Mouse (Mus musculus) cortical plate, adult 2 months (tissue): ENCODE measurements around the gene Itgb2l. TPM values are rescaled to one million over a fixed set of nuclear protein-coding genes. Genes with fewer than 3 reads are reported as not detected.

ENCODE experiments used
- H3K27ac ChIP-seq: fragments of 200-500 bp; 2 replicates; pipeline ENCODE4 v1.5.1; 2012; ENCODE audit warnings: low read length, control low read depth, inconsistent platforms; ENCODE audit not compliant: insufficient read depth
- H3K4me1 ChIP-seq: fragments of 200-500 bp; 2 replicates; pipeline ENCODE4 v1.6.1; 2011; ENCODE audit warnings: low read length; ENCODE audit not compliant: control insufficient read depth, insufficient read depth
- H3K4me3 ChIP-seq: fragments of 200-500 bp; 2 replicates; pipeline ENCODE4 v1.5.1; 2011; ENCODE audit warnings: mild to moderate bottlenecking, low read length, control low read depth; ENCODE audit not compliant: insufficient read depth
- CTCF ChIP-seq: fragments of 200-500 bp; IDR thresholded peaks from 2 replicates; pipeline ENCODE4 v1.5.1; 2011; ENCODE audit warnings: mild to moderate bottlenecking, control low read depth, low read length; ENCODE audit not compliant: insufficient read depth; ENCODE audit errors: extremely low read depth
- POLR2A ChIP-seq: fragments of 200-500 bp; IDR thresholded peaks from 2 replicates; pipeline ENCODE4 v1.6.1; 2011; ENCODE audit warnings: mild to moderate bottlenecking, low read length, control low read depth; ENCODE audit not compliant: insufficient read depth; ENCODE audit errors: extremely low read depth
- polyA plus RNA-seq: library from polyadenylated mRNA; depleted of rRNA; stranded (reverse); fragments of >200 nt; gene quantifications from 2 replicates; pipeline ENCODE4 v1.2.3, GENCODE M21; 2012; rRNA removed

Itgb2l gene
- polyA plus RNA-seq, 1 experiment = not detected

GRCm38 (mm10) chr16:96395516-96395915, 47.9 kb downstream of the Itgb2l start:
- Histone ChIP-seq H3K4me3 (no peak overlapping the region), H3K27ac (no peak overlapping the region), H3K4me1 (no peaks in the 10 kb centered on the region)
- TF ChIP-seq CTCF (no peak), POLR2A (no peak)

DNA sequence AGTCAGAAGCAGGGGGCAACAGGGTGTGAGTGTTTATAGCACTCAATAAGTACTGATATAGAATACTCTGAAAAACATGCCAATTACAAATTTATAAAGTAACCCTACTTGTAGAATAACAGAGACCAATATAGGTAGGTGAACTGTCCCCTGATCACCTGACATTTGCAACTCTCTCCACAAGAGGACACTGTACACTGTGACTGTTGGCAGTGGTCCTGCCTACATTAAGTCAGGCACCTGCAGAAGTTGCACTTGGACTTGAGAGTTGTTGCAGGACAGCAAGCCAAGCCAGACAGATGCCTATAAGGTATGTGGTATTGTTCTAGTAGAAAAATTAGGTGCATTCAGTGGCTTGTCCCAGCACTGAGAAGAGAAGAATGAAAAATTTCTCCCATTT, 52.3 kb downstream of the Itgb2l start:
- H3K27ac ChIP-seq = no peak overlapping the region
- TF ChIP-seq POLR2A = no peak
- TF ChIP-seq CTCF = 0 out of 2 replicates have a peak, but pooled peaks have one; percentile 14
- H3K4me1 ChIP-seq = no peaks in the 10 kb centered on the region
- H3K4me3 ChIP-seq = no peak overlapping the region

DNA sequence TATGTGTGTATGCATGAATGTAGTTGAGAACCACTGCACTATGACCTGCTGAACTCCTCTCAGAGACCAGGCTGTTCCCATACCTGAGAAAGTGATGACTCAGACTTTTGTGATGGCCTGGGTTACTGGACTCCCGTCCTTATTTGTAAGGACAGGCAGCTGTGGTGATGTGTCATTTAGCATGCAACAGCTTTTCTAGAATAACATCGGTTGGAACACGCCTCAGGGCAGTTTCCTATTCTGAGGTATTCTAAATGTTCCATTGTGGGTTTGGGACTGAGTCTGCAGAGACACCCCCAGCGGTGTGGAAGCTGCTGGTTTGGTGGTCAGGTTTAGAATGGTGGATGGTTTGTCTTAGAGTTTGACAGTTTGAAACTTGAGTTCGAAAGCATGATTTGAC, 54.9 kb downstream of the Itgb2l start:
- Histone ChIP-seq H3K4me1 (no peaks in the 10 kb centered on the region), H3K27ac (no peak overlapping the region), H3K4me3 (no peak overlapping the region)
- TF ChIP-seq POLR2A (no peak), CTCF (no peak)

- TF ChIP-seq POLR2A (no peak), CTCF (no peak)
- Histone ChIP-seq H3K4me3 (no peak overlapping the region), H3K4me1 (no peaks in the 10 kb centered on the region), H3K27ac (no peak overlapping the region)
Observed at GRCm38 (mm10) chr16:96387685-96388371, 55.6 kb downstream of the Itgb2l start.

GRCm38 (mm10) chr16:96384741-96385140, 58.7 kb downstream of the Itgb2l start:
- no peak overlapping the region for H3K4me3 ChIP-seq
- H3K27ac ChIP-seq = no peak overlapping the region
- no peaks in the 10 kb centered on the region for H3K4me1 ChIP-seq
- TF ChIP-seq CTCF (no peak), POLR2A (no peak)

DNA sequence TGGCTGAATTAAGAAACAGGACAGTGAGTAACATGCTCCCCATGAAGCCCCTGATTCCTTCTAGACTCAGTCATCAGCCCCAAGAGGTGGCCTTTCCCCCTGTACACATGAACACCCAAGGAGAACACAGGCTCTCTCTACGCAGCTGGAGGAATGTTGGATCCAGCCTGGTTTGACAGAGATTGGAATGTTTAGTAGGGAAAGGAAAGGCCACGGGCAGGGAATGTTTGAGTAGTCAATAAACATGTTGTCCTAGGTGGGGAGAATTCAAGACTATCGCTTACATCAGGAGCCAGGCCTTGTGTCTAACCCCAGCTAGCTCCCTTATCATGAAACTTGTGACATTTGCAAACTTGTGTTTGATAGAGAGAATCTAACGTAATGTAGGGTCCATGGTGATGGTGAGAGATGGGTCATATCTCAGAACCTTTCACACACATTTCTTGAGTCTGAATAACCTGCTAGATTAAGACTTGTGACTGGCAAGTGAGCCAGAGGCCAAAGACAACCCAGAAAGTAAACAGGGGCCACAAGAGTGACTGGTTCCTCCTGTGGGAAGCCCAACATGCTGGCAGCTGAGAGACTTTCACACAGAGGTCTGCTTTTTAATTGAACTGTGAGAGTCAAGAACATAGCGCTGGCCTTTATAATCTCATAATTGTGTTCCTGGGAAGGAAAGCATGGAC, 60.8 kb downstream of the Itgb2l start:
- Histone ChIP-seq H3K4me3 (no peak overlapping the region), H3K27ac (no peak overlapping the region), H3K4me1 (no peaks in the 10 kb centered on the region)
- TF ChIP-seq POLR2A (no peak), CTCF (no peak)

- Histone ChIP-seq H3K4me1 (no peaks in the 10 kb centered on the region), H3K27ac (no peak overlapping the region), H3K4me3 (no peak overlapping the region)
- TF ChIP-seq POLR2A = no peak
- TF ChIP-seq CTCF = no peak
Observed at GRCm38 (mm10) chr16:96381435-96381834, 62.0 kb downstream of the Itgb2l start.

DNA sequence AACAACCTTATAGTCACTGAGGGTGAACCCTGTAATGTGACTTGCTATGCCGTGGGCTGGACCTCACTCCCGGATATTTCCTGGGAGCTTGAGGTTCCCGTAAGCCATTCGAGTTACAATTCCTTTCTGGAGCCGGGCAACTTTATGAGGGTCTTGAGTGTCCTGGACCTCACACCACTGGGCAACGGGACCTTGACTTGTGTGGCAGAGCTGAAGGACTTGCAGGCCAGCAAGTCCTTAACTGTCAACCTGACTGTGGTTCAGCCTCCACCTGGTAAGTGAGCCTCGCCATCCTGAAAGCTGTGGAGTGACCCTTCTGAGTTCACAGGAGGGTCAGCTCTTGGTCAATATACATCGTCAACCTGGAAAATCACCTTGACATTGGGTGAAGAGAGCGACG, 65.3 kb downstream of the Itgb2l start:
- no peak overlapping the region for H3K27ac ChIP-seq
- no peaks in the 10 kb centered on the region for H3K4me1 ChIP-seq
- no peak overlapping the region for H3K4me3 ChIP-seq
- TF ChIP-seq CTCF (no peak), POLR2A (no peak)

GRCm38 (mm10) chr16:96376342-96376741, 67.1 kb downstream of the Itgb2l start:
- TF ChIP-seq POLR2A (no peak), CTCF (no peak)
- Histone ChIP-seq H3K27ac (no peak overlapping the region), H3K4me1 (no peaks in the 10 kb centered on the region), H3K4me3 (no peak overlapping the region)

GRCm38 (mm10) chr16:96375538-96375937, 67.9 kb downstream of the Itgb2l start:
- Histone ChIP-seq H3K4me1 (no peaks in the 10 kb centered on the region), H3K27ac (no peak overlapping the region), H3K4me3 (no peak overlapping the region)
- TF ChIP-seq CTCF = no peak
- no peak for TF ChIP-seq POLR2A

- no peak for TF ChIP-seq POLR2A
- no peak overlapping the region for H3K4me3 ChIP-seq
- no peaks in the 10 kb centered on the region for H3K4me1 ChIP-seq
- H3K27ac ChIP-seq = no peak overlapping the region
Observed at GRCm38 (mm10) chr16:96372752-96373118, 70.7 kb downstream of the Itgb2l start.

Other genes starting within 250 kb of the Itgb2l start
- 2.5 and 5.2 TPM in 2 replicates for gene Sh3bgr, start 243.2 kb downstream of the Itgb2l start, polyA plus RNA-seq
- gene B3galt5, start 207.8 kb downstream of the Itgb2l start, polyA plus RNA-seq = 14.6 and 15.3 TPM in 2 replicates
- gene Pcp4, start 24.0 kb upstream of the Itgb2l start, polyA plus RNA-seq = 606 and 753 TPM in 2 replicates